Mouse (Mus musculus): Measurements from ENCODE around the gene Gm20509. TPM values are rescaled to one million over a fixed set of nuclear protein-coding genes. Genes with fewer than 3 reads are reported as not detected.
A peak's percentile ranks its signal among the peaks of the same experiment; 100 is the strongest.
"Not testable (repeated sequence)": the region's sequence is repeated elsewhere in the genome, so short reads cannot be mapped to it uniquely, and the experiment has no call there.

The Gm20509 gene
- polyA plus RNA-seq, 1 experiment from 2014 or later: not detected

DNA sequence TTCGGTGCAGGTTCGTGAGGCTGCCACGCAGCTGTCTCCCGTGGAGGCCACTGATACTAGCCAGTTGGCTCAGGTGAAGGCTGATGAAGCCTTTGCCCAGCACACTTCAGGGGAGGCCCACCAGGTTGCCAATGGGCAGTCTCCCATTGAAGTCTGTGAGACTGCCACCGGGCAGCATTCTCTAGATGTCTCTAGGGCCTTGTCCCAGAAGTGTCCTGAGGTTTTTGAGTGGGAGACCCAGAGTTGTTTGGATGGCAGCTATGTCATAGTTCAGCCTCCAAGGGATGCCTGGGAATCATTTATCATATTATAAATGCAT is 1.6 kb downstream of the Gm20509 start:
- Histone ChIP-seq H3K27ac (no peak overlapping the region), H3K9me3 (no peaks in the 10 kb centered on the region), H3K4me2 (peak overlapping the region; percentile 80), H3K9ac (peak overlapping the region; percentile 72), H3K36me3 (no peaks in the 10 kb centered on the region), H3K4me1 (replicated peaks) (peaks cover 11% of the 10 kb centered on the region), H3K4me3 (peak overlapping the region; percentile 46), H3K27me3 (peaks cover 72% of the 10 kb centered on the region)
- peak; percentile 10; the same call in 1 of the 2 replicates for ATAC-seq (ENCODE audit: low FRiP score)
- WGBS: 41% methylated on average over 5 of the region's 5 CpGs

DNA sequence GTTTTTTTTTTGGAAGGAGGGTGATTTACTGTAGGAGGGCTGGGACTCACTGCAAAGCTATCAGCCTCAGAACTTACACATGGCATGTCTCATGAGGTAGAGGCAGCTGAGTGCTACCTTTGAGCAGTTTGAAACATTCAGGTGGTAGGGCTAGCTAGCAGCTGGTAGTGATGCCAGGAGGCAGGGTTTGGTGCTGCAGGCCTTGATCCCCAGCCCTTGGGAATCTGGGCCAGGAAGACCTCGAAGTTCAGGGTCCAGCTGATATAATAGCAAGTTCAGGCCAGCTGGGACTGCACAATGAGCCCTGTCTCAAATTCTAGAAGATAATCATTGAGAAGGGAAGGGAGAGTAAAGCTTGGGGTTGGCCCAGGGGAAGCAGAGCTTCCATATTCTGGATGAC is 2.9 kb downstream of the Gm20509 start:
- WGBS: 65% methylated on average over 1 of the region's 1 CpGs

DNA sequence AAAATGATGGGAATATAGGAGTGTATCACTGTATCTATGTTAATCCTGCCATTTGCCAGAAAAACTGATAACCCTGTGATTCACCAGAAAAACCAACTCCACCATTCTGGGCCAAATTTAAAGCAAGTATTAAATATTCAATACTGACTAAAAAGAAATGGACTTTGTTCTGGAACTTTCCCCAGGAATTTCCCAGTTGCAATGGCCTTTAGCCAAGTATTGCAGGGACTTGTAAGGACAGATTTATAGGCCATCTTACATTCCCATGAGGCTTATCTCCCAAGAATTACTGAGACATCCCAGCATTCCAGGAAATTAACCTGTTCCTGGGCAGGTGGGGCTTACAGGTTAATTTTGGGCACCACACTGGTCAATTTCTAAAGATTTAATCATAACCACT is 3.5 kb downstream of the Gm20509 start:
- Histone ChIP-seq H3K36me3 (no peaks in the 10 kb centered on the region), H3K9me3 (no peaks in the 10 kb centered on the region), H3K4me2 (no peak overlapping the region), H3K27ac (no peak overlapping the region), H3K4me1 (replicated peaks) (peaks cover 11% of the 10 kb centered on the region), H3K4me3 (no peak overlapping the region), H3K27me3 (peaks cover 74% of the 10 kb centered on the region), H3K9ac (no peak overlapping the region)
- no peak for ATAC-seq (ENCODE audit: low FRiP score)

More for the DNA sequence above, 2.9 kb downstream of the Gm20509 start:
- Histone ChIP-seq H3K4me1 (replicated peaks) (peaks cover 11% of the 10 kb centered on the region), H3K4me2 (no peak overlapping the region), H3K4me3 (no peak overlapping the region), H3K9ac (no peak overlapping the region), H3K36me3 (no peaks in the 10 kb centered on the region), H3K27ac (no peak overlapping the region), H3K9me3 (no peaks in the 10 kb centered on the region), H3K27me3 (peaks cover 74% of the 10 kb centered on the region)
- ATAC-seq (ENCODE audit: low FRiP score): no peak

DNA sequence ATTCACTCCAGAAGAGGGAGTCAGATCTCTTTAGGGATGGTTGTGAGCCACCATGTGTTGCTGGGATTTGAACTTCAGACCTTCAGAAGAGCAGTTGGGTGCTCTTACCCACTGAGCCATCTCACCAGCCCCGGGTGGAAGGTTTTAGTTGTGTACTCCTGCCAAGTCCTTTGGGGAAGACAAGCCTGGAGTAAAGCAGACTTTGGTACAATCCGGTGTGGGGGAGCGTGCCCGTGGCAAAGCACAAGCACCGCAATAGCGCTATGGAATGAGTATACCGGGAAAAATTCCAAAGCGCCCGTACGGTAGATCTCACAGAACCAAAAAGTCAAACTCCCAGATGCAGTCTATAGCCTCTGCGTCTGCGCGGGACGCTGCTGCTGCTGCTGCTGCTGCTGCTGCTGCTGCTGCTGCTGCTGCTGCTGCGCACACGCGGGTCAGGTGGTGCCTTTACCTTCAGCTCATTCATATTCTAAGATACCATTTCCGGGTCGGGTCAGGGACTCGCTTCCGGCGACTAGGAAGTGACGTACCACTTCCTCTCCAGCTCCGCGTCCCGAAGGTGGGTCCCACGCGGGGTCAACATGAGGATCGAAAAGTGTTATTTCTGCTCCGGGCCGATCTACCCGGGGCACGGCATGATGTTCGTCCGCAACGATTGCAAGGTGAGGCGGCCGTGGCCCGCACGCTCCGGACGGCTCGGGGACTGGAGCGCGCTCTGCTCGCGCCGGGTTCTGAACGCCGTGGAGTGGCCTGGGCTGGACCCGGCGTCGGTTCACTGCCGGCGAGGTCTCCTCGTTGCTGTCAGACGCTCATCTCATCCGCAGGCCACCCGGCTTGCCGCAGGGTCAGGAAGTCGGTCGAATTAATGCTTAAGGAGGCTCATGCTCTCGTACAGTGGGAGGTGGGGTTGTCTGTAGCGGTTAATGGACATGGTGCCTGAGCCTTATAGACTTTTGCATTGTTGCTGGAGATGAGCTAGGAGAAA is 10.9 kb downstream of the Gm20509 start, which contains the start of gene Rsl24d1:
TSS of gene Rsl24d1 (plus strand) at position 508 of the 988 bp plus-strand sequence.
- Histone ChIP-seq H3K36me3 (peaks cover 27% of the 10 kb centered on the region), H3K4me3 (peak within 1 kb of the TSS; percentile 95), H3K27ac (peak within 1 kb of the TSS; percentile 86), H3K9ac (peak within 1 kb of the TSS; percentile 86), H3K9me3 (no peaks in the 10 kb centered on the region), H3K4me2 (peak within 1 kb of the TSS; percentile 89), H3K27me3 (0 out of 2 replicates have a peak, but pooled peaks cover 6% of the 10 kb centered on the region), H3K4me1 (replicated peaks) (peaks cover 16% of the 10 kb centered on the region)
- WGBS: under 1% methylated on average over 64 of the region's 64 CpGs
- ATAC-seq (ENCODE audit: low FRiP score): peak; percentile 98

DNA sequence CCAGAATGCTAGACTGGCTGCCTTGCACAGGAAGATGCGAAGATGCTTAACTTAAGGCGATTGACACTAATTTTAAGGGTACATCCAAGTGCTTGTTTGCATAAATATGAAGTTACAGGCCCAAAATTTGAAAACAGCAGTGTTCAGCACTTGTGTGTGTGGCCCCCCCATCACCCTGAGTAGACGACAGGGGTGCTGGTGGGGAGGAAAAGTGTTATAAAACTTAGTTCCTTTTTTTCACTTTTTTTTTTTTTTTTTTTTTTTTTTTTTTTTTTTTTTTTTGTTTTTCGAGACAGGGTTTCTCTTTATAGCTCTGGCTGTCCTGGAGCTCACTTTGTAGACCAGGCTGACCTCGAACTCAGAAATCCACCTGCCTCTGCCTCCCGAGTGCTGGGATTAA is 14.4 kb downstream of the Gm20509 start:
- Histone ChIP-seq H3K4me1 (replicated peaks) (peaks cover 16% of the 10 kb centered on the region), H3K36me3 (peaks cover 55% of the 10 kb centered on the region)
- H3K9me3 ChIP-seq; H3K27ac ChIP-seq; H3K4me2 ChIP-seq; H3K27me3 ChIP-seq; H3K9ac ChIP-seq; ATAC-seq (ENCODE audit: low FRiP score); H3K4me3 ChIP-seq: not testable (repeated sequence)
- WGBS: 97% methylated on average over 5 of the region's 6 CpGs

DNA sequence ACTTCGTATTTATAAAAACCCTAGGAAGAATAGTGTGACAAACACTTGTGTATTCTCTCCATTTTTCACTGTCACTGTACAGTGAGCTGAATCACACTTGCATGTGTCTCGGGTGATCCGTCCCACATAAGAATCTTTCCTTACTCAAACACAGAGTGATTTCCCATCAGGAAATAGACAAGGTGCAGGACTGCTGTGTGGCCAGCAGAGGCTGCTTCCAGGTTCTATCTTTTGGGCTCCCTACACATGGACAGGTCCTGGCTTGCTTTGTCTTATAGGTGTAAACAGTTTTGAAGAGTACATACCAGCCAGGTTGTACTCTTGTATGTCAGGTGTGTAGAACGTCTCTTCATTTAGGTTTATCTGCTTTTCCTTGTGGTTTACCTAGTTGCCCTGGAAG is 15.7 kb downstream of the Gm20509 start:
- H3K27me3 ChIP-seq: no peaks in the 10 kb centered on the region
- 93% methylated on average over 4 of the region's 4 CpGs for WGBS
- no peak overlapping the region for H3K4me3 ChIP-seq
- no peak overlapping the region for H3K9ac ChIP-seq
- peaks cover 63% of the 10 kb centered on the region for H3K36me3 ChIP-seq
- no peak overlapping the region for H3K4me2 ChIP-seq
- no peak overlapping the region for H3K27ac ChIP-seq
- ATAC-seq (ENCODE audit: low FRiP score): no peak
- H3K9me3 ChIP-seq: no peaks in the 10 kb centered on the region
- peaks cover 16% of the 10 kb centered on the region for H3K4me1 ChIP-seq (replicated peaks)

DNA sequence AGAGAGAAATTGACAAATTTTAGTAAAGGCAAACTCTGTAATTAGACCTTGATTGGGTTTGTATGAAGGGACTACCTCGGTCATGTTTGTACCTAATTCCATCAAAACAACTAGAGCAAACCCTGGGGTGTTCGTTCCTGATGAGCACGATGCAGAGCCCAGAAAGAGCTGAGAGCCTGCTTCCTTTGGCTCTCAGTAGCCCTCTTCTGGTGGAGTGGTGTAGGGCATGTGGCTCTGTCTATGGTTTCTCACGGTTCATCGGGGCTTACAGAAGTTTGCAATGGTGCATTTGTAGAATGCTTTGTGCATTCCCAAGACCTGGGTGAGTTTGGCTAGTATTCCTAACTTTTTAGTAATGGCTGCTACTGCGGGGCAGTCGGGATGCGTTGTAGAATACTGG is 19.5 kb downstream of the Gm20509 start:
- no peaks in the 10 kb centered on the region for H3K4me1 ChIP-seq (replicated peaks)
- ATAC-seq (ENCODE audit: low FRiP score): no peak
- no peak overlapping the region for H3K4me2 ChIP-seq
- H3K4me3 ChIP-seq: no peak overlapping the region
- no peak overlapping the region for H3K27ac ChIP-seq
- peaks cover 81% of the 10 kb centered on the region for H3K36me3 ChIP-seq
- no peaks in the 10 kb centered on the region for H3K27me3 ChIP-seq
- H3K9me3 ChIP-seq: no peaks in the 10 kb centered on the region
- H3K9ac ChIP-seq: no peak overlapping the region
- WGBS: 82% methylated on average over 8 of the region's 8 CpGs

DNA sequence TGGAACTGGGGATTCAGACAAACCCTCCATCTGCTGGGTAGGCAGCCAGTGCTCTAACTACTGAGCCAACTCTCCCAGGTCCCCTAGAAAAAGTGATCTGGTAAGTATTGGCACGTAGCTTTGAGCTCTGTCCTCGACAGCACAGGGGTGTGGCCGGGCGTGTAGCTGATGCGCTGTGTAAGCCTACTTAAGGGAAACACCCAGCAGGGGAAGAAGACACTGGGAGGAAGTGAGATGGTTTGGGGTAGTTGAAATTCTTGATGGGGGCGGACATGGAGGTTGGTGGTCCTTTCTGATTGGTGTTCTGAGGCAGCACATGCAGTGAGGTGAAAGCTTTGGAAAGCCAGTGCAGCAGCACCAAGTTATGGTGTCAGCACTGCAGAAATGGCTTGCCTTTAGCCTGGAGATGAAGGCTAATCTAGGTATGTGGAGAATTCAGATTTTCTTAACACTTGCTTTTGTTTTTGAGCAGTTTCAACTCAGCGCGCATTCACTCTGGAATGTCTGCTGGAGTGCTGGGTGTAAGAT is 22.8 kb downstream of the Gm20509 start:
- Histone ChIP-seq H3K9ac (no peak overlapping the region), H3K4me1 (replicated peaks) (no peaks in the 10 kb centered on the region), H3K4me3 (no peak overlapping the region), H3K9me3 (no peaks in the 10 kb centered on the region), H3K36me3 (peaks cover 91% of the 10 kb centered on the region), H3K4me2 (no peak overlapping the region), H3K27ac (no peak overlapping the region), H3K27me3 (no peaks in the 10 kb centered on the region)
- WGBS: 95% methylated on average over 8 of the region's 8 CpGs
- ATAC-seq (ENCODE audit: low FRiP score): no peak

DNA sequence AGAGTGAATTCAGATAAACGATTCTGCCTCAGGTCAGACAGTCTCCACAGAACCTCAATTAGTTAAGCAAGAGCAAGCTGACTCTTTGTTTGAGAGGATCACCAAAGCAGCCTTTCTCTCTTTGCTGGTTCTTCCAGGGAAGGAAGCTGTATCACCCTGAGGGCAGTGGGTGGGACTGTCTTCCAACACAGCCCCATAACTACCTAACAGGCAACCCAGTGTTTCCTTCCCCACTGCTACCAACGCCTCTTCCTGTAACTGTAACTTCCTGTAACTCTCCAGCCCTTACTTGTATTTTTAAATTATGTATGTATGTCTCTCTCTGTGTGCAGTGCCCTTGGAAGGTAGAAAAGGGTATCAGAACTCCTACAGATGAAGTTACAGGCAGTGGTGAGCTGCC is 25.2 kb downstream of the Gm20509 start:
- ATAC-seq (ENCODE audit: low FRiP score): no peak
- no peaks in the 10 kb centered on the region for H3K9me3 ChIP-seq
- no peaks in the 10 kb centered on the region for H3K27me3 ChIP-seq
- peaks cover 77% of the 10 kb centered on the region for H3K36me3 ChIP-seq
- H3K4me2 ChIP-seq: no peak overlapping the region
- H3K4me1 ChIP-seq (replicated peaks): no peaks in the 10 kb centered on the region
- 88% methylated on average over 2 of the region's 2 CpGs for WGBS
- no peak overlapping the region for H3K4me3 ChIP-seq
- H3K27ac ChIP-seq: no peak overlapping the region
- H3K9ac ChIP-seq: no peak overlapping the region

DNA sequence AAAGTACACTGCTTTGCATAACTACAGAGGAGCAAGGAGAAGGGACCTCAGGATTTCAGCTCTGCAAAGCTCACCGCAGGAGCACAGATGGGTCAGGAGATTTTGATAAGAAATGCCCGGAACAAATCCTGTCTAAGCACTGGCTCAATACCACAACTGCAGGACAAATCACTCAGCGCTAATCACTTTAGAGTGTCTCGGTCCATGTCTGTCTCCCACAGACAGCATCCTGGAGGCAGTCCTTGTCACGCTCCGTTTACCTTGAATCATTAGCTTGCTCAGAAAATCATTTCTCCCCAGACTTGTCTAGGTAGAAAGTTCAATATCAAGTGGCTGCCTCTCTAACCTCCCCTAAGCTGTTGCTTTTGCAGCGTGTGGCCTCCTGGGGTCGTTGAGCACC is 27.6 kb downstream of the Gm20509 start:
- H3K4me3 ChIP-seq: no peak overlapping the region
- no peak overlapping the region for H3K27ac ChIP-seq
- peaks cover 63% of the 10 kb centered on the region for H3K36me3 ChIP-seq
- H3K27me3 ChIP-seq: no peaks in the 10 kb centered on the region
- WGBS: 72% methylated on average over 8 of the region's 8 CpGs
- H3K4me2 ChIP-seq: no peak overlapping the region
- no peaks in the 10 kb centered on the region for H3K9me3 ChIP-seq
- H3K4me1 ChIP-seq (replicated peaks): no peaks in the 10 kb centered on the region
- no peak for ATAC-seq (ENCODE audit: low FRiP score)
- no peak overlapping the region for H3K9ac ChIP-seq

DNA sequence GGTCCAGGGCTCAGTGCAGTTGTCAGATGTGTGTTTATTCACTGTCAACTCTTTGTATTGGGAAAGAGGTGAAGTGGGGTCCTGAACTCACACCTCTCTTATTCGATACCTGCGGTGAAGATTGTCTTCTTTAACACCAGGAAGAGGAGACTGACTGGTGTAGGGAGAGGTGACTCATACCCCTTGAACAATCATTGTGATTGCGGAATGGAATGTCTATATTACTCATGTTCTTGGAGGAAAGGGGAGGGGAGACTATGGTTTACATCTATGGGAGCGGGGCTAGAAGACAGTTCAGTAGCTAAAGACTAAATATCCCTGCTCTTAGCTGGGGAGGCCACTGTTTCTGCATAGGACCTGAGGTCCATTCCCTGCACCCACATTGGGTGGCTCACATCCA is 28.3 kb downstream of the Gm20509 start:
- H3K9me3 ChIP-seq: no peaks in the 10 kb centered on the region
- WGBS: 97% methylated on average over 4 of the region's 4 CpGs
- H3K27ac ChIP-seq: no peak overlapping the region
- H3K4me3 ChIP-seq: no peak overlapping the region
- H3K27me3 ChIP-seq: no peaks in the 10 kb centered on the region
- no peaks in the 10 kb centered on the region for H3K4me1 ChIP-seq (replicated peaks)
- ATAC-seq (ENCODE audit: low FRiP score): no peak
- H3K36me3 ChIP-seq: peaks cover 57% of the 10 kb centered on the region
- no peak overlapping the region for H3K9ac ChIP-seq
- H3K4me2 ChIP-seq: no peak overlapping the region

DNA sequence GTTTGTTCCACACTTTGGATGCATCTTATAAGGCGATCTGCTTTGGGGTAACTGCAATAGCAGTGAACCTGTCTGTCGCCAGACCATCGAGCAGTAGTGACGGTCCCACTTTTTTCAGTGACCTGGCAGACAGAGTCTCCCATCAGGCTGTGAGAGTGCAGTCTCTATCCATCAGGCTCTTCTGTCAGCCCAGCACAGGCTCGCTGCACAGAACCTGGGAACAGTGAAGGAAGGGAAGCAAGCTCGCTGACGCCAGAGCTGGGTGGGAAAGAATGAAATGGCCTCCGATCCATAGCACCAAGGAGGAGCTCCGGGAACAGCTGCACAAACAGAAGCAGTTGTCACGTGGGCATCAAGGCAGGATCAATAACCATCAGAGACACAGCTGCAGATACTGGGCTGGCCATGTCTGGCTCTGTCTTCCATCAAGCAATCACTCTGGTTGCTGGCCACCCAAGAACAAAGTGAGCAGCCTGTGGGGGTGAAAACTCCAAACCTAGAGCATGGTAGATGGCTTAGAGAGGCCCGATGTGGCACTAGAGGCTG is 35.1 kb downstream of the Gm20509 start:
- Histone ChIP-seq H3K4me1 (replicated peaks) (no peaks in the 10 kb centered on the region), H3K27me3 (no peaks in the 10 kb centered on the region), H3K4me3 (no peak overlapping the region), H3K9me3 (no peaks in the 10 kb centered on the region), H3K36me3 (peaks cover 5% of the 10 kb centered on the region; the same call in 1 of the 2 replicates), H3K4me2 (no peak overlapping the region), H3K9ac (no peak overlapping the region), H3K27ac (no peak overlapping the region)
- ATAC-seq (ENCODE audit: low FRiP score): no peak
- WGBS: 77% methylated on average over 11 of the region's 11 CpGs

Measured in hindbrain, embryonic 13.5 days (tissue).